Mouse (Mus musculus) MEL (cell line): ENCODE measurements around the gene Gcdh. TPM values are rescaled to one million over a fixed set of nuclear protein-coding genes. Genes with fewer than 3 reads are reported as not detected.
A peak's percentile ranks its signal among the peaks of the same experiment; 100 is the strongest.

Source experiments
- DNase-seq: peaks from one replicate; pipeline ENCODE4 v3.0.0; 2011; ENCODE audit warnings: low read depth, low spot score
- H3K27ac ChIP-seq: 2 replicates; pipeline ENCODE4 v1.5.1; 2012; ENCODE audit warnings: low read depth, mild to moderate bottlenecking, control low read depth, low read length, moderate library complexity; ENCODE audit not compliant: control insufficient read depth
- H3K27me3 ChIP-seq, 2 experiments: fragments of 150-350 bp in 1 of 2; sonication (generic) in 1 of 2; 2 replicates each; pipeline ENCODE4 v1.6.1; 2012; ENCODE audit warnings: low read length in 2 of 2, mild to moderate bottlenecking in 2 of 2, improper control_type of control experiment in 1 of 2, moderate library complexity in 1 of 2; ENCODE audit not compliant: insufficient read depth in 2 of 2, control insufficient read depth in 1 of 2
- H3K36me3 ChIP-seq, 2 experiments: 2 replicates each; pipeline ENCODE4 v1.6.1; 2012 to 2014; ENCODE audit warnings: low read length in 2 of 2, improper control_type of control experiment in 1 of 2, inconsistent platforms in 1 of 2, mild to moderate bottlenecking in 1 of 2; ENCODE audit not compliant: insufficient read depth in 2 of 2, control insufficient read depth in 1 of 2
- H3K4me1 ChIP-seq, 2 experiments: fragments of 150-350 bp in 1 of 2; sonication (generic) in 1 of 2; 2 replicates each; pipeline ENCODE4 v1.6.1; 2012; ENCODE audit warnings: low read length in 2 of 2, improper control_type of control experiment in 1 of 2, mild to moderate bottlenecking in 1 of 2; ENCODE audit not compliant: insufficient read depth in 2 of 2, control insufficient read depth in 1 of 2
- H3K4me3 ChIP-seq, 2 experiments: fragments of 150-350 bp in 1 of 2; sonication (generic) in 1 of 2; 2 replicates each; pipeline ENCODE4 v1.5.1; 2012; ENCODE audit warnings: low read depth in 2 of 2, low read length in 2 of 2, mild to moderate bottlenecking in 2 of 2, moderate library complexity in 2 of 2, control low read depth in 1 of 2, improper control_type of control experiment in 1 of 2; ENCODE audit not compliant: control insufficient read depth in 1 of 2, insufficient read depth in 1 of 2
- H3K79me2 ChIP-seq: 2 replicates; pipeline ENCODE4 v1.6.1; 2012; ENCODE audit warnings: mild to moderate bottlenecking, low read length, moderate library complexity; ENCODE audit not compliant: control insufficient read depth, poor library complexity, insufficient read depth
- H3K9ac ChIP-seq: 2 replicates; pipeline ENCODE4 v1.6.1; 2012; ENCODE audit warnings: low read depth, mild to moderate bottlenecking, control low read depth, low read length, moderate library complexity; ENCODE audit not compliant: control insufficient read depth, poor library complexity, severe bottlenecking
- H3K9me3 ChIP-seq: fragments of 150-350 bp; sonication (generic); replicated peaks from 2 replicates; pipeline ENCODE4 v1.6.1; 2012; ENCODE audit warnings: mild to moderate bottlenecking, low read length, improper control_type of control experiment, moderate library complexity; ENCODE audit not compliant: insufficient read depth
- EP300 ChIP-seq, 2 experiments: IDR thresholded peaks; 2 replicates each; pipeline ENCODE4 v1.6.1; 2011; ENCODE audit warnings: improper control_type of control experiment in 2 of 2, low read length in 2 of 2, low read depth in 1 of 2, mild to moderate bottlenecking in 1 of 2
- ETS1 ChIP-seq: IDR thresholded peaks from 2 replicates; pipeline ENCODE4 v1.6.1; 2012; ENCODE audit warnings: low read depth, mild to moderate bottlenecking, inconsistent platforms, low read length, improper control_type of control experiment, moderate library complexity
- GABPA ChIP-seq: IDR thresholded peaks from 2 replicates; pipeline ENCODE4 v1.6.1; 2012; ENCODE audit warnings: low read depth, mild to moderate bottlenecking, inconsistent platforms, low read length, improper control_type of control experiment, moderate library complexity
- GATA1 ChIP-seq: IDR thresholded peaks from 2 replicates; pipeline ENCODE4 v1.6.1; 2011; ENCODE audit warnings: low read depth, low read length, improper control_type of control experiment
- HCFC1 ChIP-seq: IDR thresholded peaks from 2 replicates; pipeline ENCODE4 v1.6.1; 2012; ENCODE audit warnings: low read depth, mild to moderate bottlenecking, inconsistent platforms, low read length, improper control_type of control experiment, moderate library complexity
- KAT2A ChIP-seq: conservative IDR thresholded peaks from 2 replicates; pipeline ENCODE4 v1.6.1; 2012; ENCODE audit warnings: low read depth, low read length, improper control_type of control experiment, inconsistent platforms
- MAX ChIP-seq: IDR thresholded peaks from 2 replicates; pipeline ENCODE4 v1.6.1; 2011; ENCODE audit warnings: low read length, improper control_type of control experiment
- MXI1 ChIP-seq: IDR thresholded peaks from 2 replicates; pipeline ENCODE4 v1.6.1; 2011; ENCODE audit warnings: mild to moderate bottlenecking, low read depth, low read length, improper control_type of control experiment
- MYB ChIP-seq: IDR thresholded peaks from 2 replicates; pipeline ENCODE4 v1.6.1; 2011; ENCODE audit warnings: mild to moderate bottlenecking, low read depth, low read length, improper control_type of control experiment
- POLR2A ChIP-seq, 2 experiments: IDR thresholded peaks; 2 replicates each; pipeline ENCODE4 v1.6.1; 2011 to 2012; ENCODE audit warnings: low read length in 2 of 2, mild to moderate bottlenecking in 2 of 2, control low read depth in 1 of 2, improper control_type of control experiment in 1 of 2, low read depth in 1 of 2, moderate library complexity in 1 of 2; ENCODE audit not compliant: control insufficient read depth in 1 of 2, insufficient read depth in 1 of 2, poor library complexity in 1 of 2
- POLR2AphosphoS2 ChIP-seq: IDR thresholded peaks from 2 replicates; pipeline ENCODE4 v1.6.1; 2011; ENCODE audit warnings: low read length, improper control_type of control experiment
- POLR2AphosphoS5 ChIP-seq: IDR thresholded peaks from 2 replicates; pipeline ENCODE4 v1.6.1; 2012; ENCODE audit warnings: low read depth, borderline replicate concordance, mild to moderate bottlenecking, inconsistent platforms, low read length, moderate library complexity, mixed read lengths
- RAD21 ChIP-seq: IDR thresholded peaks from 2 replicates; pipeline ENCODE4 v1.6.1; 2011; ENCODE audit warnings: mild to moderate bottlenecking, low read depth, low read length, improper control_type of control experiment
- SIN3A ChIP-seq: IDR thresholded peaks from 2 replicates; pipeline ENCODE4 v1.6.1; 2012; ENCODE audit warnings: low read length, improper control_type of control experiment, inconsistent platforms
- TAL1 ChIP-seq: IDR thresholded peaks from 2 replicates; pipeline ENCODE4 v1.6.1; 2012; ENCODE audit warnings: mild to moderate bottlenecking, inconsistent platforms, low read length, moderate library complexity, mixed read lengths
- USF1 ChIP-seq: IDR thresholded peaks from 2 replicates; pipeline ENCODE4 v1.6.1; 2014; ENCODE audit warnings: low read depth, mild to moderate bottlenecking, inconsistent platforms, low read length, improper control_type of control experiment, moderate library complexity
- ZNF384 ChIP-seq: IDR thresholded peaks from 2 replicates; pipeline ENCODE4 v1.6.1; 2012; ENCODE audit warnings: low read depth, mild to moderate bottlenecking, inconsistent platforms, low read length, improper control_type of control experiment
- polyA plus RNA-seq, 2 experiments: library from polyadenylated mRNA; stranded (reverse) in 1 of 2; unstranded in 1 of 2; fragments of >175 nt in 1 of 2; fragments of >200 nt in 1 of 2; gene quantifications; 2 replicates each; pipeline versions ENCODE4 v1.2.1 to v1.2.4; 2012; ENCODE audit warnings: low replicate concordance in 2 of 2, low read depth in 1 of 2; ENCODE audit not compliant: insufficient read length in 2 of 2, insufficient read depth in 1 of 2, missing spikeins in 1 of 2
- total RNA-seq: library from RNA; depleted of rRNA; stranded (reverse); fragments of 300-350 nt; gene quantifications from 2 replicates; pipeline ENCODE4 v1.2.3, GENCODE M21; 2012

Gcdh gene
- total and polyA plus RNA-seq, 3 experiments = 10.7 to 17.3 TPM; not detected in 1

DNA sequence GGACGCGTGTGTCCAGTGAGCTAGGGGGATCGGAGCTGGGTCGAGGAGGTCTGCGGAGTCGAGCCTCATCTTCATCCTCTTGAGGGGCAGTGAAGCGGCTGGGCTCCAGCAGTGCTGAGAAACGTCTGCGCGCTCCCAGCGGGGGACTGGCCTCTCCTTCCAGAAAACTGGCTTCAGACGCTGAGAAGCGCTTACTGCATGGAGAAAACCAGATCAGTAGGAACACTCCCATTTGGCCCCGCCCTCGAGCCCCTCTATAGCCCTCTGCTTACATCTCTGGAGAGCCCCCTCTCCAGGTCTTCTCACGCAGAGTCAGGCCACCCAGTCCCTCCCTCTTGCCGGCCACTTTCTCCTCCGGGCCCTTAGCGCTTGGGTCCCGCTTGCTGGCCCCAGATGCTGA, 24.1 kb upstream of the Gcdh start:
- TF ChIP-seq USF1 = no peak
- TF ChIP-seq GABPA = no peak
- TF ChIP-seq POLR2AphosphoS2 = 0 out of 2 replicates have a peak, but pooled peaks have one; percentile 12
- no peaks in the 10 kb centered on the region for H3K27me3 ChIP-seq
- no peak overlapping the region for H3K27ac ChIP-seq

DNA sequence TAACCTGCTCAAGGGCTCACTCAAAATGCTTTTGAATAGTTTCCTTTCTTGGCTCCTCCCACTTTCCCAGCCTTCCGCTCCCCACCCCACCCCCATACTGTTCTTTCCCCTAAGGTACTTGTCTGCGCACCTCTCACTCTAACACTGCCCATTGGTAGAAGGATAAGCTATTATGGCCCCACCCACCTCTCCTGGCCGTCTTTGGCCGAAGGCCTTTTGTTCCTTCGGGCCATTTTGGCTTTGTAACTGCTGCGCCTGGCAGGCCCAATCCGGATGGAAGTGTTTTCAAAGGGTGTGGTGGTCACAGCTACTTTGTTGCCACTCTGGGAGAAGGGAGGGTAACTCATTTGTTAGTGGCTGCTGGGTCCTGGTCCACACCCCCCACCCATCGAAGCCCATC, 21.5 kb upstream of the Gcdh start:
- H3K27ac ChIP-seq = no peak overlapping the region
- H3K36me3 ChIP-seq = peaks cover 0 to 26% of the 10 kb centered on the region in 2 experiments; a peak in 2 of 4 replicates
- H3K79me2 ChIP-seq = peaks cover 19% of the 10 kb centered on the region
- no peak for DNase-seq
- H3K4me3 ChIP-seq = no peak overlapping the region
- peaks cover under 1 to 33% of the 10 kb centered on the region in 2 experiments; a peak in 3 of 4 replicates for H3K4me1 ChIP-seq
- no peak overlapping the region for H3K9ac ChIP-seq
- TF ChIP-seq TAL1 = no peak
- no peak for TF ChIP-seq USF1
- TF ChIP-seq MAX = no peak
- no peak for TF ChIP-seq POLR2A (IDR thresholded peaks at IDR 0.05; ENCODE audit: control insufficient read depth in 1 of 2, insufficient read depth in 1 of 2, low read depth in 1 of 2, low read length in 2 of 2, poor library complexity in 1 of 2)
- TF ChIP-seq POLR2AphosphoS2 = no peak
- no peak for TF ChIP-seq GATA1
- TF ChIP-seq ETS1 = no peak
- no peak for TF ChIP-seq MYB
- TF ChIP-seq ZNF384 = no peak
- no peak for TF ChIP-seq POLR2AphosphoS5
- TF ChIP-seq MXI1 = no peak
- TF ChIP-seq RAD21 = no peak
- TF ChIP-seq KAT2A = no peak
- TF ChIP-seq SIN3A = no peak
- TF ChIP-seq EP300 (IDR thresholded peaks at IDR 0.05; ENCODE audit: low read depth in 1 of 2, low read length in 2 of 2) = no peak
- TF ChIP-seq HCFC1 = no peak
- TF ChIP-seq, all 39 proteins: peak for 0
- Histone ChIP-seq H3K9me3 (no peaks in the 10 kb centered on the region), H3K27me3 (no peaks in the 10 kb centered on the region)

More for the DNA sequence above, 24.1 kb upstream of the Gcdh start:
- Histone ChIP-seq H3K4me1 (peaks cover 0 to 13% of the 10 kb centered on the region in 2 experiments; a peak in 3 of 4 replicates), H3K9ac (no peak overlapping the region), H3K9me3 (no peaks in the 10 kb centered on the region), H3K4me3 (no peak overlapping the region), H3K36me3 (peaks cover 0 to 11% of the 10 kb centered on the region in 2 experiments; a peak in 2 of 4 replicates), H3K79me2 (peaks cover 12% of the 10 kb centered on the region)
- DNase-seq = no peak
